9 mouse cellular contexts compared by ENCODE assay signal in the genomic region with DNA sequence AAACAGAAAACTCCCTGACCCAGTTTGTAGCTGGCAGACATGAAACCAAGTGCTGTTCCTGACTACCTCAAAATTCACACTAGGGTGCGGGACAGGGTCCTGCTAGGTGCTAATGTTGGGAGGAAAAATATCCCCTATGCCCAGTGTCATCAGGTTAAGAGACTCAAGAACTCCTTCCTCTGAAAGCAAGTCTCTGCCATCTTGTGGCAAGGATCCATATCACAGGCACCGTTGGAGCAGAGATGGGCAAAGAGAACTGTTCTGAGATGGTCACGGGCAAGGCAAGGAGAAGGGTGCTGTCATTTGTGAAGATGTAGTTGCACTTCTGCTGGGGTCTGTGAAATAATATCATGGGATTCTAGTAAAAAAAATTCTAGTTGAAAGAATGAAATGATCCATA. TPM values are rescaled to one million over a fixed set of nuclear protein-coding genes. Genes with fewer than 3 reads are reported as not detected.
DNase-seq lines count a peak whose midpoint lies in the region; ATAC-seq and TF ChIP-seq lines count a peak whose summit lies in the region.
"Had no signal": no experiment of that assay in that cellular context is flagged by ENCODE, and none has a peak within 500 bp of the region (broad histone marks: within the 10 kb centered on the region; RNA-seq: fewer than 3 reads in every experiment).

No protein-coding gene starts in this region.

- 48% methylated on average over 3 of the region's 3 CpGs for WGBS in liver, adult 2 months
- WGBS in liver, embryonic 11.5 days, result 46% methylated on average over 3 of the region's 3 CpGs
- 40% methylated on average over 3 of the region's 3 CpGs for WGBS in cerebellum, adult 2 months
- 52% methylated on average over 3 of the region's 3 CpGs for WGBS in hindbrain, postnatal 0 days

- no peaks in the 10 kb centered on the region for H3K36me3 ChIP-seq in liver, adult 2 months (ENCODE audit: control insufficient read depth, insufficient read depth, low read length)
- H3K36me3 ChIP-seq in liver, embryonic 11.5 days (ENCODE audit: control insufficient read depth, insufficient read depth, low read length), result no peaks in the 10 kb centered on the region
- no peaks in the 10 kb centered on the region for H3K36me3 ChIP-seq in hindbrain, postnatal 0 days (ENCODE audit: insufficient read depth, low read length)
- H3K36me3 ChIP-seq: liver, embryonic 13.5 days had no signal

- H3K4me2 ChIP-seq in liver, embryonic 11.5 days, result no peak overlapping the region
- H3K4me2 ChIP-seq in hindbrain, postnatal 0 days (ENCODE audit: low read depth, low read length), result no peak overlapping the region
- H3K4me2 ChIP-seq: liver, embryonic 13.5 days had no signal

- H3K4me1 ChIP-seq in liver, adult 2 months (ENCODE audit: control insufficient read depth, insufficient read depth, low read length), result no peaks in the 10 kb centered on the region
- H3K4me1 ChIP-seq in liver, embryonic 11.5 days (replicated peaks; ENCODE audit: control insufficient read depth, insufficient read depth, low read length), result no peaks in the 10 kb centered on the region
- H3K4me1 ChIP-seq in cerebellum, adult 2 months (ENCODE audit: control insufficient read depth, insufficient read depth, low read length), result no peaks in the 10 kb centered on the region
- no peaks in the 10 kb centered on the region for H3K4me1 ChIP-seq in hindbrain, postnatal 0 days (ENCODE audit: insufficient read depth, low read length)
- H3K4me1 ChIP-seq: liver, embryonic 13.5 days had no signal

- H3K9me3 ChIP-seq in liver, embryonic 11.5 days (ENCODE audit: control insufficient read depth, low read length), result no peaks in the 10 kb centered on the region
- no peaks in the 10 kb centered on the region for H3K9me3 ChIP-seq in hindbrain, postnatal 0 days (ENCODE audit: low read length)
- H3K9me3 ChIP-seq: liver, embryonic 13.5 days had no signal

- H3K9ac ChIP-seq in liver, adult 2 months (ENCODE audit: low read depth, low read length), result no peak overlapping the region
- H3K9ac ChIP-seq in liver, embryonic 11.5 days (ENCODE audit: low read depth, low read length), result no peak overlapping the region
- H3K9ac ChIP-seq in hindbrain, postnatal 0 days (replicated peaks; ENCODE audit: low read length), result no peak overlapping the region
- H3K9ac ChIP-seq: liver, embryonic 13.5 days had no signal

- intact Hi-C loops in left cerebral cortex, postnatal 10 days (cut with DNase I), result loop anchor here (2.0 kb wide), 1 partner anchor 127 kb away; no protein-coding TSS in a partner anchor

- H3K27me3 ChIP-seq in liver, adult 2 months (ENCODE audit: control insufficient read depth, insufficient read depth, low read length), result no peaks in the 10 kb centered on the region
- H3K27me3 ChIP-seq in liver, embryonic 11.5 days (replicated peaks; ENCODE audit: control insufficient read depth, insufficient read depth, low read length), result no peaks in the 10 kb centered on the region
- H3K27me3 ChIP-seq in cerebellum, adult 2 months (ENCODE audit: control insufficient read depth, insufficient read depth, low read length), result no peaks in the 10 kb centered on the region
- H3K27me3 ChIP-seq in hindbrain, postnatal 0 days (ENCODE audit: insufficient read depth, low read length), result no peaks in the 10 kb centered on the region
- H3K27me3 ChIP-seq: liver, embryonic 13.5 days had no signal

- no peak for TF ChIP-seq POLR2A in liver, adult 2 months (IDR thresholded peaks at IDR 0.05; ENCODE audit: extremely low read depth, insufficient read depth, low read length)
- no peak for TF ChIP-seq POLR2A in cerebellum, adult 2 months (IDR thresholded peaks at IDR 0.05; ENCODE audit: borderline replicate concordance, insufficient read depth, low read length)

- DNase-seq in liver, adult 2 months (ENCODE audit: extremely low read depth, low read depth, low spot score), result peak; percentile 47
- no peak for DNase-seq in liver, embryonic 11.5 days (ENCODE audit: low spot score)
- peak; percentile 16 for DNase-seq in ZHBTc4 (ENCODE audit: low read depth, low spot score)
- peak; percentile 42 to 43 for DNase-seq in cerebellum, adult 2 months
- DNase-seq in hindbrain, postnatal 0 days (ENCODE audit: low spot score), result peak; percentile 65
- DNase-seq in left cerebral cortex, postnatal 10 days (ENCODE audit: extremely low spot score in 1 of 2, low spot score in 2 of 2), result peak; percentile 20 to 53
- DNase-seq in right cerebral cortex, postnatal 14 days, result peak; percentile 45
- DNase-seq in natural killer cell, adult 2 months (ENCODE audit: low spot score in 2 of 2), result no peak
- DNase-seq: liver, embryonic 13.5 days had no signal

- no peaks in the 10 kb centered on the region for H3K79me2 ChIP-seq in liver, adult 2 months (ENCODE audit: control insufficient read depth, insufficient read depth, low read length)

- TF ChIP-seq CTCF in liver, adult 2 months (IDR thresholded peaks at IDR 0.05; ENCODE audit: low read depth, low read length), result peak; percentile 56
- peak; percentile 59; the same call in 1 of the 2 replicates for TF ChIP-seq CTCF in cerebellum, adult 2 months (IDR thresholded peaks at IDR 0.05; ENCODE audit: borderline replicate concordance, insufficient read depth, low read depth, low read length)
- TF ChIP-seq CTCF in hindbrain, postnatal 0 days (IDR thresholded peaks at IDR 0.05; ENCODE audit: low read depth), result peak; percentile 79

- no peak for ATAC-seq in liver, embryonic 11.5 days (replicated peaks; ENCODE audit: low FRiP score)
- 0 out of 2 replicates have a peak, but pooled peaks have one; percentile 45 for ATAC-seq in hindbrain, postnatal 0 days

- H3K27ac ChIP-seq in liver, adult 2 months (replicated peaks; ENCODE audit: insufficient read depth, low read depth, low read length), result no peak overlapping the region
- H3K27ac ChIP-seq in liver, embryonic 11.5 days (ENCODE audit: low read depth, low read length), result no peak overlapping the region
- no peak overlapping the region for H3K27ac ChIP-seq in cerebellum, adult 2 months (ENCODE audit: insufficient read depth, low read length)
- no peak overlapping the region for H3K27ac ChIP-seq in hindbrain, postnatal 0 days
- H3K27ac ChIP-seq: liver, embryonic 13.5 days had no signal

- no peak overlapping the region for H3K4me3 ChIP-seq in liver, adult 2 months (ENCODE audit: insufficient read depth, low read depth, low read length)
- H3K4me3 ChIP-seq in liver, embryonic 11.5 days (ENCODE audit: low read depth, low read length), result no peak overlapping the region
- H3K4me3 ChIP-seq in cerebellum, adult 2 months (replicated peaks; ENCODE audit: insufficient read depth, low read depth, low read length), result no peak overlapping the region
- no peak overlapping the region for H3K4me3 ChIP-seq in hindbrain, postnatal 0 days (ENCODE audit: low read length)
- H3K4me3 ChIP-seq: liver, embryonic 13.5 days had no signal

RNA-seq across cellular contexts. Expression of a gene that starts 44.9 kb away (rescaled TPM):
- 9.9 and 10.5 TPM in 2 replicates for total RNA-seq in liver, adult 2 months (2014; rRNA removed)
- polyA plus RNA-seq in liver, adult 2 months (2012; rRNA removed), result 8.6 and 16.1 TPM in 2 replicates
- polyA plus RNA-seq in liver, embryonic 11.5 days (2014; fragmentation: Nextera tagmentation; extraction: Ambion mirVana), result 5.0 and 6.0 TPM in 2 replicates
- 31.9 and 33.5 TPM in 2 replicates for polyA plus RNA-seq in cerebellum, adult 2 months (2012; rRNA removed)
- 79.2 and 88.2 TPM in 2 replicates for total RNA-seq in hindbrain, postnatal 0 days (2014; rRNA removed)
- polyA plus RNA-seq in hindbrain, postnatal 0 days (2015; fragmentation: Nextera tagmentation; extraction: Ambion mirVana), result 28.8 and 30.7 TPM in 2 replicates
- 10 to 100 TPM; 75.2 to 81.0 TPM for total RNA-seq in left cerebral cortex, postnatal 10 days (2021)

Comparison
In these comparisons a context has a peak if more than half of its experiments do, and no peak if none do; other contexts are left out.
1. DNase-seq: peak in liver, adult 2 months (single experiment), ZHBTc4 (single experiment), cerebellum, adult 2 months (2 of 2), hindbrain, postnatal 0 days (single experiment), left cerebral cortex, postnatal 10 days (2 of 2) and right cerebral cortex, postnatal 14 days (single experiment); none in liver, embryonic 11.5 days (single experiment) and natural killer cell, adult 2 months (0 of 2).
2. Peak in every context shown above with its lines, with median percentiles within 50 percentile points of each other: CTCF ChIP-seq.